Mouse (Mus musculus): ENCODE results near the gene Adprm.

GRCm38 (mm10) chr11:67098427-67098826 is 46.0 kb upstream of the Adprm start:
- no peak for TF ChIP-seq CTCF (IDR thresholded peaks at IDR 0.05; ENCODE audit: control insufficient read depth, insufficient read depth, insufficient read length)
- no peak for TF ChIP-seq MYOD1 (IDR thresholded peaks at IDR 0.05; ENCODE audit: control insufficient read depth, insufficient read length, low read depth)
- no peak for TF ChIP-seq USF1 (IDR thresholded peaks at IDR 0.05; ENCODE audit: low read depth)
- no peak for TF ChIP-seq MAX (IDR thresholded peaks at IDR 0.05)
